Mouse (Mus musculus): ENCODE measurements around the gene Asic2. TPM values are rescaled to one million over a fixed set of nuclear protein-coding genes. Genes with fewer than 3 reads are reported as not detected.
"Not testable (repeated sequence)": the region's sequence is repeated elsewhere in the genome, so short reads cannot be mapped to it uniquely, and the experiment has no call there.

Asic2 gene
- total and polyA plus RNA-seq, 2 experiments from 2014 or later, result 19.8 to 60.2 TPM

DNA sequence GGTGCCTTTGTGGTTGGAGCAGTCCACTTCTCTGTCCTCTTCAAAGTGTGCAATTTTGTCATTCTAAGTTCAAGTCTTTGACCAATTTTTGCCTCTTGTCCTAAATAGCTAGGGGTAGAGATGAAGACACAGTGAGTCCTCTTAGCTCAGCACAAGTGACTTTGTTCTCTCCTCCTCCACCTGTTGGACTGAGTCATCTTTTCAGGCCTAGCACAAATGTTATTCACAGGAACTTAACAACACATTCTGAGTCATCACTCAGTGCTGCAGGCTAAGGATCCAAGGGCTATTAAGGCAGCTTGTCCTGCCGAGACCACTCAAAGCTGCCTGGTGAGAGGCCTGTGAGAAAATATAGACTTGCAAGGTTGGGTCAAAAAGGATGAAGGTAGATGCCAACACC, 705.1 kb downstream of the Asic2 start:
- no peak for DNase-seq (ENCODE audit: low spot score)
- WGBS, result 68% methylated on average over 1 of the region's 1 CpGs
- H3K9ac ChIP-seq (replicated peaks; ENCODE audit: low read length, poor library complexity, severe bottlenecking), result no peak overlapping the region
- H3K27me3 ChIP-seq (ENCODE audit: insufficient read depth, low read length), result no peaks in the 10 kb centered on the region
- H3K27ac ChIP-seq (ENCODE audit: low read depth, low read length), result no peak overlapping the region
- H3K36me3 ChIP-seq (ENCODE audit: insufficient read depth, low read length), result no peaks in the 10 kb centered on the region
- no peak overlapping the region for H3K4me3 ChIP-seq (ENCODE audit: low read depth, low read length)
- no peak for TF ChIP-seq CTCF (IDR thresholded peaks at IDR 0.05)
- no peak overlapping the region for H3K4me2 ChIP-seq (ENCODE audit: low read depth, low read length, poor library complexity, severe bottlenecking)
- ATAC-seq (ENCODE audit: low FRiP score), result no peak
- H3K9me3 ChIP-seq (ENCODE audit: low read length), result no peaks in the 10 kb centered on the region
- no peaks in the 10 kb centered on the region for H3K4me1 ChIP-seq (ENCODE audit: insufficient read depth, low read length)

DNA sequence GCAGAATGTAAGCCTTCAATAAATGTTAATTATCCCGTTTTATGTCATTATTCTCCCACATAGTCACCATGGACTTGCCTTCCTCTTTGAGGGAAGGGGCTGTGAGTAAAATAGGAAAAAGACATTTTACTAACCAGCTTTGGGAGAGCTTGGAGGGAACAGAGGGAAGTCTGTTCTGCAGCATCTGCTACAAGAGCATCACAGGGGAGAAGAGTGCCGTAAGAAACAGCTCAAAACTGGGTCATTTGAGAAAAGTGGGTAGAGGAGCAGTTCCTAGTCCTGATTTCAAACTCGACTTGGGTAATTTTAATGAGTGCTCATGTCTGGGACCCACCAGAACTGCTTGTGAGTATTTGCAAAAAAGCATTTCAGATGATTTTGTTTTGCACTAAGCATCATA, 707.0 kb downstream of the Asic2 start:
- Histone ChIP-seq H3K27me3 (ENCODE audit: insufficient read depth, low read length) (no peaks in the 10 kb centered on the region), H3K9me3 (ENCODE audit: low read length) (no peaks in the 10 kb centered on the region), H3K27ac (ENCODE audit: low read depth, low read length) (no peak overlapping the region), H3K4me1 (ENCODE audit: insufficient read depth, low read length) (no peaks in the 10 kb centered on the region), H3K4me3 (ENCODE audit: low read depth, low read length) (no peak overlapping the region), H3K4me2 (ENCODE audit: low read depth, low read length, poor library complexity, severe bottlenecking) (no peak overlapping the region), H3K36me3 (ENCODE audit: insufficient read depth, low read length) (no peaks in the 10 kb centered on the region), H3K9ac (replicated peaks; ENCODE audit: low read length, poor library complexity, severe bottlenecking) (no peak overlapping the region)
- ATAC-seq (ENCODE audit: low FRiP score), result no peak
- TF ChIP-seq CTCF (IDR thresholded peaks at IDR 0.05), result no peak
- DNase-seq (ENCODE audit: low spot score), result no peak
- 73% methylated on average over 3 of the region's 3 CpGs for WGBS

DNA sequence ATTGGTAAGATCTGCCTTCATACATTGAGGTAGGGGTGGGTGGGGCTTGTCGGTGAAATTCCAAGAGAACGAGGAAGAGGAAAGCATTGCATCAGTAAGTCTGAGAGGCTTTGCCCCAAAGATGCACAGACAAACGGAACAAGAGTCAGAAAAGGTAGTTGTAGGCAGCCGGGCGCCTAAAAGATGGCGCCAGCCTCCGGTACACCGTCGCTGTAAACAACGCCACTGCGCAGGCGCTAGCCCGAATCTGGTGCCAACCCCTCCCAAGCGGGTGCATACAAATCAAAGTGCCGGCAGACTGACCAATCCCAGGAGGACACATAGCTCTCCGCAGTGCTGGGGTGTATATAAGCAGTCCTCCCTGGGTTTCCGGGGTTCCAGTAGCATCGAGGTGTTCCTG, 727.1 kb downstream of the Asic2 start:
- ATAC-seq (ENCODE audit: low FRiP score); H3K4me3 ChIP-seq (ENCODE audit: low read depth, low read length); H3K27me3 ChIP-seq (ENCODE audit: insufficient read depth, low read length); H3K4me2 ChIP-seq (ENCODE audit: low read depth, low read length, poor library complexity, severe bottlenecking); H3K4me1 ChIP-seq (ENCODE audit: insufficient read depth, low read length); H3K36me3 ChIP-seq (ENCODE audit: insufficient read depth, low read length); H3K27ac ChIP-seq (ENCODE audit: low read depth, low read length); H3K9me3 ChIP-seq (ENCODE audit: low read length); DNase-seq (ENCODE audit: low spot score); H3K9ac ChIP-seq (replicated peaks; ENCODE audit: low read length, poor library complexity, severe bottlenecking): not testable (repeated sequence)
- 97% methylated on average over 18 of the region's 18 CpGs for WGBS

GRCm38 (mm10) chr11:81239966-81240681, 728.1 kb downstream of the Asic2 start:
- H3K9ac ChIP-seq (replicated peaks; ENCODE audit: low read length, poor library complexity, severe bottlenecking), result no peak overlapping the region
- peak; percentile 13 for DNase-seq (ENCODE audit: low spot score)
- no peak for ATAC-seq (ENCODE audit: low FRiP score)

DNA sequence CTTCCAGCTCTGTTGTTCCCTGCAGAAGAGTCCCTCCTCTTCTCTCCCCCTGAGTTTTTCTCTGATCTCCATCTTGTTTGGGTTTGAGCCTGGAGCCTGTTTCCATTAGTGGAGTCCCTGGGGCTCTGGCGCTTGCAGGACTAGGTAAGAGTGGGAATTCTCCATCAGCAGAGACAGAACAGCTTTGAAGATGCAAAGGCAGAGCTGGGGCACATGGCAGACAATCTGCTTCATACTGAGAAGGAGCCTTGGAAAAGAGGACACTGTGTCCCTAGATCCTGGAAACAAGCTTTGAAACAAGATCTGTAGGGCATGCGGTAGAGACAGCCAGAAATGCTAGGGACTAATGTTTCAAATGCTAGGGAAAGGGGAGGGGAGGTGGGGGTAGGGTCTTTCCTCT, 729.2 kb downstream of the Asic2 start:
- H3K27ac ChIP-seq (ENCODE audit: low read depth, low read length), result no peak overlapping the region
- no peaks in the 10 kb centered on the region for H3K4me1 ChIP-seq (ENCODE audit: insufficient read depth, low read length)
- H3K27me3 ChIP-seq (ENCODE audit: insufficient read depth, low read length), result no peaks in the 10 kb centered on the region
- DNase-seq (ENCODE audit: low spot score), result no peak
- ATAC-seq (ENCODE audit: low FRiP score), result no peak
- H3K36me3 ChIP-seq (ENCODE audit: insufficient read depth, low read length), result no peaks in the 10 kb centered on the region
- H3K4me2 ChIP-seq (ENCODE audit: low read depth, low read length, poor library complexity, severe bottlenecking), result no peak overlapping the region
- H3K9ac ChIP-seq (replicated peaks; ENCODE audit: low read length, poor library complexity, severe bottlenecking), result no peak overlapping the region
- no peaks in the 10 kb centered on the region for H3K9me3 ChIP-seq (ENCODE audit: low read length)
- no peak overlapping the region for H3K4me3 ChIP-seq (ENCODE audit: low read depth, low read length)
- 56% methylated on average over 2 of the region's 2 CpGs for WGBS
- TF ChIP-seq CTCF (IDR thresholded peaks at IDR 0.05), result no peak

More at GRCm38 (mm10) chr11:81239966-81240681, 728.1 kb downstream of the Asic2 start:
- TF ChIP-seq CTCF (IDR thresholded peaks at IDR 0.05), result peak; percentile 66
- Histone ChIP-seq H3K4me3 (ENCODE audit: low read depth, low read length) (no peak overlapping the region), H3K36me3 (ENCODE audit: insufficient read depth, low read length) (no peaks in the 10 kb centered on the region), H3K9me3 (ENCODE audit: low read length) (no peaks in the 10 kb centered on the region), H3K4me2 (ENCODE audit: low read depth, low read length, poor library complexity, severe bottlenecking) (no peak overlapping the region), H3K4me1 (ENCODE audit: insufficient read depth, low read length) (no peaks in the 10 kb centered on the region), H3K27ac (ENCODE audit: low read depth, low read length) (no peak overlapping the region), H3K27me3 (ENCODE audit: insufficient read depth, low read length) (no peaks in the 10 kb centered on the region)
- WGBS, result 54% methylated on average over 13 of the region's 13 CpGs

- ATAC-seq (ENCODE audit: low FRiP score) (no peak), DNase-seq (ENCODE audit: low spot score) (no peak)
- no peaks in the 10 kb centered on the region for H3K27me3 ChIP-seq (ENCODE audit: insufficient read depth, low read length)
- H3K27ac ChIP-seq (ENCODE audit: low read depth, low read length), result no peak overlapping the region
- H3K4me3 ChIP-seq (ENCODE audit: low read depth, low read length), result no peak overlapping the region
- H3K9ac ChIP-seq (replicated peaks; ENCODE audit: low read length, poor library complexity, severe bottlenecking), result no peak overlapping the region
- WGBS, result 88% methylated on average over 2 of the region's 2 CpGs
- H3K9me3 ChIP-seq (ENCODE audit: low read length), result no peaks in the 10 kb centered on the region
- H3K4me2 ChIP-seq (ENCODE audit: low read depth, low read length, poor library complexity, severe bottlenecking), result no peak overlapping the region
- no peak for TF ChIP-seq CTCF (IDR thresholded peaks at IDR 0.05)
- H3K36me3 ChIP-seq (ENCODE audit: insufficient read depth, low read length), result no peaks in the 10 kb centered on the region
- no peaks in the 10 kb centered on the region for H3K4me1 ChIP-seq (ENCODE audit: insufficient read depth, low read length)
Observed at GRCm38 (mm10) chr11:81236070-81236469, 732.2 kb downstream of the Asic2 start.

All from midbrain, postnatal 0 days (tissue).